ENCODE assay signal across 43 mouse cellular contexts in the genomic region with DNA sequence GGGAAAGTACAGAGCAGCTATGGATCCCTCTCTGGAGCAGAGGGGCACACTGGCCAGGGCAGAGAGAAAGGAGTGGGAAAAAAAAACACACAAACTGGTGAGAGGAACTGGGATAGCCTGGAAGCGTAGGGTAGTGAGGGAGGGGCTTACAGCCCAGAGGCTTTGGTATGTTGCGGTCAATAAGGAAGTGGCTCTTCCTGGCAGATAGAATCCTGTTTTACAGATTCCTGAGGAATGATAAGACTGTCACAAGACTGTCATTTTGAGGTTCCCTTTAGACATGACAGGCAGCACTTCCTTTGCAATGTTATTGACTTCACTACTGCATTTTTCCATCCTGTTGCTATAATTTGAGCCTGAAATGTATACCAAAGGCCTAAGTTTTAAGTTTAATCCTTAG. TPM values are rescaled to one million over a fixed set of nuclear protein-coding genes. Genes with fewer than 3 reads are reported as not detected.
"Had no signal": no experiment of that assay in that cellular context is flagged by ENCODE, and none has a peak within 500 bp of the region (broad histone marks: within the 10 kb centered on the region; RNA-seq: fewer than 3 reads in every experiment).

No protein-coding gene starts in this region.

- H3K9ac ChIP-seq: limb, embryonic 12.5 days; limb, embryonic 13.5 days; limb, embryonic 15.5 days; liver, embryonic 12.5 days; liver, embryonic 13.5 days; liver, embryonic 14.5 days; liver, embryonic 15.5 days; liver, postnatal 0 days; lung, embryonic 14.5 days; lung, embryonic 15.5 days; midbrain, embryonic 12.5 days; midbrain, embryonic 13.5 days; midbrain, embryonic 15.5 days; neural tube, embryonic 12.5 days had no signal

- H3K27ac ChIP-seq: limb, embryonic 10.5 days; limb, embryonic 12.5 days; limb, embryonic 13.5 days; limb, embryonic 15.5 days; liver, embryonic 12.5 days; liver, embryonic 13.5 days; liver, embryonic 14.5 days; liver, embryonic 15.5 days; lung, embryonic 15.5 days; macrophage; midbrain, embryonic 10.5 days; midbrain, embryonic 12.5 days; midbrain, embryonic 13.5 days; midbrain, embryonic 15.5 days; neural tube, embryonic 12.5 days had no signal

- H3K4me3 ChIP-seq: limb, embryonic 10.5 days; limb, embryonic 12.5 days; limb, embryonic 13.5 days; limb, embryonic 15.5 days; liver, embryonic 12.5 days; liver, embryonic 13.5 days; liver, embryonic 15.5 days; lung, embryonic 15.5 days; megakaryocyte, embryonic 14.5 days; midbrain, embryonic 10.5 days; midbrain, embryonic 12.5 days; midbrain, embryonic 13.5 days; midbrain, embryonic 15.5 days; myocyte; neural tube, embryonic 12.5 days had no signal

- H3K9me3 ChIP-seq: limb, embryonic 10.5 days; limb, embryonic 12.5 days; limb, embryonic 13.5 days; limb, embryonic 15.5 days; liver, embryonic 12.5 days; liver, embryonic 13.5 days; liver, embryonic 15.5 days; lung, embryonic 15.5 days; midbrain, embryonic 10.5 days; midbrain, embryonic 12.5 days; midbrain, embryonic 13.5 days; midbrain, embryonic 15.5 days; neural tube, embryonic 12.5 days had no signal

- H3K36me3 ChIP-seq: limb, embryonic 10.5 days; limb, embryonic 12.5 days; limb, embryonic 13.5 days; limb, embryonic 15.5 days; liver, embryonic 12.5 days; liver, embryonic 13.5 days; liver, embryonic 15.5 days; lung, embryonic 15.5 days; midbrain, embryonic 10.5 days; midbrain, embryonic 12.5 days; midbrain, embryonic 13.5 days; midbrain, embryonic 15.5 days; neural tube, embryonic 12.5 days had no signal

- H3K27me3 ChIP-seq: liver, embryonic 13.5 days; liver, embryonic 15.5 days; lung, embryonic 15.5 days; midbrain, embryonic 13.5 days; neural tube, embryonic 12.5 days had no signal

- DNase-seq: left cerebral cortex, postnatal 4 days; liver; liver, embryonic 13.5 days; liver, postnatal 0 days; lung, adult 18-20 months; lung, adult 2 months; lung, embryonic 14.5 days; lung, postnatal 10 days; lung, postnatal 14 days; lung, postnatal 36 days; lung, postnatal 4 days; midbrain, embryonic 14.5 days had no signal

- H3K4me1 ChIP-seq: limb, embryonic 10.5 days; limb, embryonic 12.5 days; limb, embryonic 13.5 days; limb, embryonic 15.5 days; liver, embryonic 12.5 days; liver, embryonic 13.5 days; liver, embryonic 15.5 days; lung, embryonic 15.5 days; megakaryocyte, embryonic 14.5 days; midbrain, embryonic 10.5 days; midbrain, embryonic 12.5 days; midbrain, embryonic 13.5 days; midbrain, embryonic 15.5 days; neural tube, embryonic 12.5 days had no signal

RNA-seq across cellular contexts. Expression of gene Trap1a, which starts 7.7 kb away (rescaled TPM):
- total RNA-seq: left cerebral cortex, postnatal 10 days; left cerebral cortex, postnatal 14 days; left cerebral cortex, postnatal 25 days; left cerebral cortex, postnatal 36 days; left cerebral cortex, postnatal 4 days; liver, adult 2 months; megakaryocyte progenitor cell, adult 5-6 weeks; megakaryocyte, adult 5-6 weeks; megakaryocyte-erythroid progenitor cell, adult 5-6 weeks; midbrain, postnatal 0 days; monocyte, adult 5-6 weeks had no signal
- polyA plus RNA-seq: limb, embryonic 10.5 days; limb, embryonic 11.5 days; limb, embryonic 12.5 days; limb, embryonic 13.5 days; limb, embryonic 15.5 days; liver, adult 2 months; liver, embryonic 15.5 days; liver, embryonic 16.5 days; liver, postnatal 0 days; lung, adult 2 months; lung, embryonic 14.5 days; lung, embryonic 15.5 days; lung, embryonic 16.5 days; macrophage; midbrain, embryonic 10.5 days; midbrain, embryonic 11.5 days; midbrain, embryonic 12.5 days; midbrain, embryonic 13.5 days; midbrain, embryonic 14.5 days; midbrain, embryonic 15.5 days; midbrain, embryonic 16.5 days; midbrain, postnatal 0 days; myocyte; neural tube, embryonic 12.5 days had no signal
